Mouse (Mus musculus): ENCODE measurements around the gene Pla2g2e. TPM values are rescaled to one million over a fixed set of nuclear protein-coding genes. Genes with fewer than 3 reads are reported as not detected.
"Not testable (repeated sequence)": the region's sequence is repeated elsewhere in the genome, so short reads cannot be mapped to it uniquely, and the experiment has no call there.

The Pla2g2e gene
- not detected for total RNA-seq (2021)

GRCm38 (mm10) chr4:138877731-138878130 is at the start of gene Pla2g2e:
Pla2g2e (plus strand) TSS chr4:138877942.
- no peak for DNase-seq (ENCODE audit: extremely low spot score in 1 of 2, low spot score in 1 of 2)

DNA sequence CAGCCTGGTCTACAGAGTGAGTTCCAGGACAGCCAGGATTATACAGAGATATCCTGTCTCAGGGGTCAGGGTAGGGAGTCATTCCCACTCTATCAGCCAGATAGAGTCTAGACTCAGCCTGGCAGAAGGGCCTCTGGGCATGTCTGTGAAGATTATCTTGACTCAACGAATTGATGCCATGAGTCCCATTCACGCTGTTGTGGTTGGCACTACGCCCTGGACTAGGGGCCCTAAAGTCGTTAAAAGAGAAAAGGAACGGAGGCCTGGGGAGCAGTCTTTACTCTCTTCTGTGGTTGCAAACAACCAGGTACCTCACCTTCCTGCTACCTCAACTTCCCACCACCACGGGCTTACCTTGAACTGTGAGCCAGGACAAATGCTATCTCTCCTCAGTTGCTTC is 37.9 kb upstream of the Pla2g2e start:
- no peak for DNase-seq (ENCODE audit: extremely low spot score in 1 of 2, low spot score in 1 of 2)

GRCm38 (mm10) chr4:138840726-138841125 is 37.0 kb upstream of the Pla2g2e start:
- DNase-seq (ENCODE audit: extremely low spot score in 1 of 2, low spot score in 1 of 2), result no peak

DNA sequence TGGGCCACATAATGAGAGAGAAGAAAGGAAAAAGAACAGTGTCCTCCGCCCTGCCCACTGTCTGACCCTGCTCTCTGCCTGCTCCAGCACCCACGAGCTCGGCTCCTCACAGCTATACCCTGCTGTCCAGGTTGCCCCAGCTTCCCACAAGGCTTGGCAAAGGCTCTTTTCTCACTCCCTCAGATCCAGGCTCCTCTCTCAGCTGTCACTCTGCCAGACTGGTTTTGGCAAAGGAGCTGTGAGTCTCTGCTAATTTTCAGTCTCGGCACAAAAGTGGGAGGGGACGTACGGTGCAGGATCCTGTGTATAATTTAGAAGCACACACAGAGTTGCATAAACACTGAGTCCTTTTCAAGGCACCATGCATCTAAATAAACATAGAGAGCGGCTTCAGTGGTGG is 36.4 kb upstream of the Pla2g2e start:
- DNase-seq (ENCODE audit: extremely low spot score in 1 of 2, low spot score in 1 of 2), result peak; percentile 60 to 70

- DNase-seq (ENCODE audit: extremely low spot score in 1 of 2, low spot score in 1 of 2), result peak; percentile 76 to 82
These were observed 26.3 kb upstream of the Pla2g2e start for GRCm38 (mm10) chr4:138851463-138851862.

GRCm38 (mm10) chr4:138852961-138853360 is 24.8 kb upstream of the Pla2g2e start:
- no peak for DNase-seq (ENCODE audit: extremely low spot score in 1 of 2, low spot score in 1 of 2)

GRCm38 (mm10) chr4:138855092-138855632 is 22.6 kb upstream of the Pla2g2e start:
- no peak for DNase-seq (ENCODE audit: extremely low spot score in 1 of 2, low spot score in 1 of 2)

DNA sequence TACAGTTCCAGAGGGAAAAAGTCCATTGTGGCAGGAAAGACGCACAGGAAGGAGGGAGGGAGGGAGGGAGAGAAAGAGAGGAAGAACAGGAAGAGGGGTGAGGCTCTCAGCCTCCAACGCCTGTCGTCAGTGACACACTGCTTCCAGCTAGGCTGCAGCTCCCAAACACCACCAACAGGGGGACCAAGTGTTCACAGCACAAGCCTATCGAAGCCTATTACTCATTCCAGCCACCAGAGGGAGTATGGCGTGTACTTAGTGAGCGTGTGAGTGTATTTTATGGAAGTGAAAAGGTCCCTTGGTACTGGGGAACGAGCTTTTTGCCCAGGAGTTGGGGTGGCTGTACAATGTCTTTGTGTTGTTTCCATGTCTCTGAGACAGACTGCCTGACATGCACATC is 21.3 kb upstream of the Pla2g2e start:
- peak in 1 of 2 experiments; percentile 59 for DNase-seq (ENCODE audit: extremely low spot score in 1 of 2, low spot score in 1 of 2)

- DNase-seq (ENCODE audit: extremely low spot score in 1 of 2, low spot score in 1 of 2), result no peak
These were observed 20.2 kb upstream of the Pla2g2e start for GRCm38 (mm10) chr4:138857576-138857975.

DNA sequence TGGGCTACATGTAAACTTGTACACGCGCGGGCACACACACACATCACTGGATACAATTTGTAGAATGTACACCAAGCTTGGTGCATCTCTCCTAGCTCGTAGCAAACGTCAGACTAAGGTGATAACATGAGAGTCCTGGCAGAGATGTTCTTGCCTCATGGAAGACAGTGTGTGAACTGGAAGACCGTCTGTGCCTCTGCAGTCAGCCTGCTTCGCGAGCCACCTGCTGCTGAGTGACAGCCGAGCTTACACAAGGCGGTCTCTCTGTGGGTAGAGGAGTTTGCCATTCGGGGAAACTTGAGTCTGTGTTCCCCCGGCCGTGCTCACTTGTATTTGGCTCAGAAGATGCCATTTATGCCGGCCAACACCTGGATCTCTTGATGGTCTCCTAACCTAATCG is 19.3 kb upstream of the Pla2g2e start:
- no peak for DNase-seq (ENCODE audit: extremely low spot score in 1 of 2, low spot score in 1 of 2)

GRCm38 (mm10) chr4:138859245-138859644 is 18.5 kb upstream of the Pla2g2e start:
- peak in 1 of 2 experiments; percentile 33 for DNase-seq (ENCODE audit: extremely low spot score in 1 of 2, low spot score in 1 of 2)

- DNase-seq (ENCODE audit: extremely low spot score in 1 of 2, low spot score in 1 of 2), result peak; percentile 57 to 83
These were observed 18.0 kb upstream of the Pla2g2e start for GRCm38 (mm10) chr4:138859728-138860127.

- DNase-seq (ENCODE audit: extremely low spot score in 1 of 2, low spot score in 1 of 2), result no peak
These were observed 14.3 kb upstream of the Pla2g2e start, which contains the start of gene Pla2g5 for GRCm38 (mm10) chr4:138863344-138863998. Pla2g5 (minus strand) TSS chr4:138863482.

DNA sequence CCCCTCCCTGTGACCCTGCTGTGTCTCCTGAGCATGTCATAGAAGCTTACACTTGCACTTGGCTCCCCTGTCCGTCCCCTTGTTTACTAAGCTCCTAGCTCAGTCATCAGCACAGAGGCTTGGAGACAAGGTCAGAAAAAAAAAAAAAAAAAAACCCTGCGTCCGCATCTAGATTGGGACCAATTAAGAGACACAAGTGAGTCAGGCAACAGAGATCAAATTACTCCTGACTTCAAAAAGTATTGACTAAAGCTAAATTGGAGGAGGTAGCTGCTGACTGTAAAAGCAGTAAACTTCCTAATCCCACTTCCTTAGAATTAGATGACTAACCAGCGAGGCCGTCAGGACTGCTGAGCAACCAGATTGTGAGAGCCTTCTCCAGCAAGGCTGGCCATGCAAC is 12.7 kb upstream of the Pla2g2e start:
- no peak for DNase-seq (ENCODE audit: extremely low spot score in 1 of 2, low spot score in 1 of 2)

DNA sequence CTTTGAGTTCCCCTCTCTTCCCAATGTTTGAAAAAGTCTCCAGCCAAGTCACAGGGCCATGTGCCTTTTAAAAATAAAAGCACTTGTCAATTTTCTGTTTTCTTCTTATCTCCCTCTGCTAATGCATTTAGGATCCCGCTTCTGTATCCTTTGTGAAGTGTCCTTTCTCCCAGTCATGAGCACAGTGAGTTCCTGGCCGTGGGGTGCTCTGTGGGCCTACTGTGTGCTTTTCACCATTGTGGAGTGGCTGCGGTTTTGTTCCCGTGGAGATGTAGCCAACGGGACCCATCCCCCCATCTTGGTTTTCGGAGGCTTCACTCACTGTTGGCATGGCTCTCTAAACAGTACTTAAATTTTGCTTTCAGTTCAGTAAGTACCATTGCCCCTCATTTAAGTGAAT is 11.8 kb upstream of the Pla2g2e start:
- DNase-seq (ENCODE audit: extremely low spot score in 1 of 2, low spot score in 1 of 2), result no peak

DNA sequence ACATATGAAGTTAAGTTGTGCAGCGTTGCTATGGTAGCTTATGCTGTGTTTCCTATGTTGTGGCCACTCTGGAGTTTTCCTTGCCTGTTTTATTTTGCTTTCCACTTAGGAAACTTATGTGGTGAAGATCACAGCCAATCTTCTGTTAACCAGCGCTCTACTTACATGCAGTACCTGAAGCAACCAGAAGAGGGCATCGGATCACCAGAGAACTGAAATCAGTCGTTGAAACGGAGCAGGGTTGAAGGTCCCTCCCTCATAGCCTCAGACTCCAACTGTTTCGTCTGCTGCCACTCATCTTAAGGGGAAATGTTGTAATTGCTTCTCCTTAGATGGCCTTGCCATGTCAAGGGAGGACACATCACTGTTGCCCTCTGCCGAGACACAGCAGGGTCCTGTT is 11.3 kb upstream of the Pla2g2e start:
- DNase-seq (ENCODE audit: extremely low spot score in 1 of 2, low spot score in 1 of 2), result peak in 1 of 2 experiments; percentile 85

- DNase-seq (ENCODE audit: extremely low spot score in 1 of 2, low spot score in 1 of 2), result no peak
These were observed 9.1 kb upstream of the Pla2g2e start for GRCm38 (mm10) chr4:138868666-138869065.

GRCm38 (mm10) chr4:138873864-138874263 is 3.9 kb upstream of the Pla2g2e start, which contains the start of gene Gm13030:
Gm13030 (minus strand) TSS chr4:138873964.
- DNase-seq (ENCODE audit: extremely low spot score in 1 of 2, low spot score in 1 of 2), result no peak

GRCm38 (mm10) chr4:138875275-138875674 is 2.5 kb upstream of the Pla2g2e start:
- DNase-seq (ENCODE audit: extremely low spot score in 1 of 2, low spot score in 1 of 2), result not testable (repeated sequence)

DNA sequence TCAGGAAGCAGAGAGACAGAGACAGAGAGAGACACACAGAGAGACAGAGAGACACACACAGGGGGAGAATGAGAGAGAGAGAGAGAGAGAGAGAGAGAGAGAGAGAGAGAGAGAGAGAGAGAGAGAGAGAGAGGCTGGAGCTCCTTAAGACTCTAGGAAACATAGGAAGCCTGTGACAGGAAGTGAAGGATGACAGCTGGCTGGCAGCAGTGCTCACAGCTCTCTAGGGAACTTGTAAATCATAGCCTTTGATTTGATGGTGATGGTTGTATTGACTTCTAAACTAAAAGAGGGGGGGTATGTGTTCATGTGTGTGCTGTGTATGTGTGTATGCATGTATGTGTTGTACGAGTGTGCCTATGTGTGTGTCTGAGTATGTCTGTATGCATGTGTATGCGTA is 1.8 kb upstream of the Pla2g2e start:
- no peak for DNase-seq (ENCODE audit: extremely low spot score in 1 of 2, low spot score in 1 of 2)

GRCm38 (mm10) chr4:138878783-138879182 is 1.0 kb downstream of the Pla2g2e start:
- DNase-seq (ENCODE audit: extremely low spot score in 1 of 2, low spot score in 1 of 2), result no peak

DNA sequence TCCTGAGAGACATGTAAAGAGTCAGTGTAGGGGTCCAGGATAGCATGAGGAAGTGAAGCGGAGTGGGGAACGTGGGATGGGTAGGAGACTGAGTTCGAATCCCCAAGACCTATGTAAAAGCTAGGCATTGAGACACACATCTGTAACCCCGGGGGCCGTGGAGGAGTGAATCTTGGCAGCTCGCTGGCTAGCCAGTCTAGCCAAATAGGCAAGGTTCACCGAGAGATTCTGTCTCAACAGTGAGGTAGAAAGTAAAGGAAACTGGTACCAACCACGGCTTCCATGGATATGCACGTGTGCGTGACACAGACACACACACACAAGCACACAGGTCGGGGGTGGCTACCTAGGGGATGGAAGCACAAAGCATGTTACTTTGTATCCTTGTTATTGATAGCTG is 2.1 kb downstream of the Pla2g2e start:
- no peak for DNase-seq (ENCODE audit: extremely low spot score in 1 of 2, low spot score in 1 of 2)
